Mouse (Mus musculus) layer of hippocampus, postnatal 10 days (tissue): ENCODE results near the gene Mctp2. TPM values are rescaled to one million over a fixed set of nuclear protein-coding genes. Genes with fewer than 3 reads are reported as not detected.

Experiments
- DNase-seq, 2 experiments: peaks; one replicate each; pipeline ENCODE4 v3.0.0; 2021; ENCODE audit warnings: low spot score in 2 of 2
- total RNA-seq, 2 experiments: library from RNA; stranded (reverse); gene quantifications; 2 replicates each; pipeline ENCODE4 v1.2.3; 2021

Gene Mctp2
- total RNA-seq, 2 experiments from 2014 or later: 1.4 to 2.0 TPM

DNA sequence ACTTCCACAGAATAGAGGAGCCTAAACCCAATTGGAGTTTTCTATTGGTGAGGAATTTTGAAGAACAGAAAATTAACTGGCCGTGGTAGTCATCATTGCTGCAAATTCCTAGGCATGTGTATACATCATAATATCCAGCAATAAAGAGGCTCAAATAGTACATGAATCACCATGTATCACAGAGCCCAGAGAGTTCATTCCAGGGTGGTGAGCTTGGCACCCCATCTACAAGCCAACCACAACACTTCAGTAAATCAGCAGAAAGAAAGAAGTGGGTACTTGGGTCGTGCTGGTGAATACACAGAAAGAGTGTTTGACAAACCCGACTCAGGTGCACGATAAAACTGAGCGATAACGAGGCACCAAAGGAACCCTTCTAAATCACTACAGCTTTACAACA is 207.8 kb downstream of the Mctp2 start:
- DNase-seq: no peak

DNA sequence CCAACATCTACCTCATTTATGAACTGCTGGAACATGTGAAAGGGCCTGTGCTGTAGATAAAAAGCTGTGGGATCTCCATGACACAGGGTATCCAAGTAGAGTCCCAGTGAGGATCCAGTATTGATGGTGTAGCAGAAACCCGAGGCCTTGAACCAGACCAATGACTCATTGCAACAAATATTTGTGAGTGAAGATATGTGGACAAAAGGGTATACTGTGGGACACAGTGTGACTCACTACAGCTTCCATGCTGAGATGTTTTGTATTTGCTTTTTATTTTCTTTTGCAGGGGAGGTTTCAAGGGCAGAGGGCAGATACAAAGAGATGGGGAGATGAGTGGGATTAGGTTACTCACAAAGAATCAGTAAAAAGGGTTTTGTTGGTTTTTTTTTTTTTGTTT is 209.4 kb downstream of the Mctp2 start:
- DNase-seq: no peak

DNA sequence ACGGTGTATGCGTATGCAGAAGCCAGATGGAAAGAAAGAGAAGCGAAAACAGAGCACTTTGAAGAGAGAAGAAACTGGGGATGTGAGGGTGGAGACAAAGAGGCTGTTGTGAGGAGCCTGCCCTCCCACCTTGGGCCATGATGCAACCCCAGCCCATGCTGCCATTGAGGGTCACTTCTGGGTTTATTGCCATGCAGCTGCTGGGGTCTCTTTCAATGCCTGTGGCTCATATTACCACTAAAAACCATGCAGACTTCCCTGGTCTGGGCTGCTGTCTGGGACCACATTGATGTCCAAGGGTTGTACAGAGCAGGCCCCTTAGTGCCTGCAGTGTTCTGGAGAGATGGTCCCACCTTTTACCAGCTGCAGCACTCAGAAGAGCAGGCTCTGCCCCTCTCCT is 210.0 kb downstream of the Mctp2 start:
- no peak for DNase-seq

DNA sequence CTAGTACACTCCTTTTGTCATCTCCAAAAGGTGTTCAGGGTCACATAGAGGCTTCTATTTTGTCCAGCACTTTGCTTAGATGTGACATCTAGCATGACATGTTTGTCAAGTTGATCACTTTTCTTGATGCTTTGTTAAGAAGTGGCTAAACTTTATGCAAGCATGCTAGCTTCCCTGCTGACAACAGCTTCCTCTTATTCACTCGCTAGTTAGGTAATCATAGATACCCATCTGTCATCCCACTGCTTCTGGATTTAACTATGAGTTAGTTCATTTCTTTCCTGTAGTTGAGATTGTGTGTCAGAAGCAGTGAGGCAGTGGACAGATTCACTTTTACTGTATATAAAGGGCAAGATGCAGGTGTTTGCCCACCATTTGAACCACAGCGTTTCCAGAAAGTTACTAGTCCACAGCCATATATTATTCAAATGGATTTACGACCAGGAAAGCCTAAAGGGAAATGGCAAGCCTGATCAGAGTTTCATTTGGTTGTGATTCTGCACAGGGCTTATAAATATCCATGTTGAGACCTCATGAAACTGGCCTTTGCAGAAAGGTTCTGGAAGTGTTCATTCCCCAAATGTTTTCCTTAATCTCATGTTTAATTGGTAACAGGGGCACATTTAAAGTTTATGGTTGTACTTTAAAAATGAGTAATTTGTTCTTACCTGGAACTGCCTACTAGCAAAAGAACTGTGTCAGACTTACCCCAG is 216.8 kb downstream of the Mctp2 start:
- DNase-seq: no peak

DNA sequence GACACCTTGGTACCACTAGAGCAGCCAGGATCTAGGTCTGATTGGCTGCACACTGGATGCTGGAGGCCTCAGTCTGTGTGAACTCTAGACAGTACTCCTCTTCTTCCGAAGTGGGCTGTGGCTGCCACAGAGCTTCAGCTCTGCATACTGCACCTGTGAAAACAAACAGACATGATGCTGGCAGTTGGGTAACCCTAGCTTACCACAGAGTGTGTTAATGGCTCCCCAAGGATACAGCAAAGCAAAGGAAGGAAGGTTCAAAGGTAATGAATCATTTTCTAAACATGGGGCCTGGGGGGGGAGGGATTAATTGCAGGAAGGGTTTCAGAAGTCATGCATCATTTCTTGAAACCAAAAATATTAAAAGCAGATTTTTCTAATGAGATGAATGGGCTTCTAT is 225.7 kb downstream of the Mctp2 start:
- no peak for DNase-seq

DNA sequence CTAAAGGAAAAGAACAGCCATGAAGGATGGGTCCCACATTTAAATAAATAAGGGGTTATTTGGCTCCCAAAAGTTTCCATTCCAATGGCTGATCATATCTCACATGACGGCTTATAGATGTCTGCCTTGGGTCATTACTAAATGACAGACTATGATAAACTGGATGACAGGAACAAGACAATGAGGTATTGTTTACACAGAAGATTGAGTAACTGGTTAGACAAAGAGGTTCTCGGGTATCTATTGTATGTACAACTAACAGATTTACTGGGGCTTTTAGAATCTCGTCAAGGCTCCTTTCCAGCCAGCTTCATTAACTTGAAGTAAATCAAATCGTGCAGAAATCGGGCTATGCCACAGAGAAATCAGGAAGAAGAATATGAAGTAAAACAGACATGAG is 227.5 kb downstream of the Mctp2 start:
- no peak for DNase-seq

DNA sequence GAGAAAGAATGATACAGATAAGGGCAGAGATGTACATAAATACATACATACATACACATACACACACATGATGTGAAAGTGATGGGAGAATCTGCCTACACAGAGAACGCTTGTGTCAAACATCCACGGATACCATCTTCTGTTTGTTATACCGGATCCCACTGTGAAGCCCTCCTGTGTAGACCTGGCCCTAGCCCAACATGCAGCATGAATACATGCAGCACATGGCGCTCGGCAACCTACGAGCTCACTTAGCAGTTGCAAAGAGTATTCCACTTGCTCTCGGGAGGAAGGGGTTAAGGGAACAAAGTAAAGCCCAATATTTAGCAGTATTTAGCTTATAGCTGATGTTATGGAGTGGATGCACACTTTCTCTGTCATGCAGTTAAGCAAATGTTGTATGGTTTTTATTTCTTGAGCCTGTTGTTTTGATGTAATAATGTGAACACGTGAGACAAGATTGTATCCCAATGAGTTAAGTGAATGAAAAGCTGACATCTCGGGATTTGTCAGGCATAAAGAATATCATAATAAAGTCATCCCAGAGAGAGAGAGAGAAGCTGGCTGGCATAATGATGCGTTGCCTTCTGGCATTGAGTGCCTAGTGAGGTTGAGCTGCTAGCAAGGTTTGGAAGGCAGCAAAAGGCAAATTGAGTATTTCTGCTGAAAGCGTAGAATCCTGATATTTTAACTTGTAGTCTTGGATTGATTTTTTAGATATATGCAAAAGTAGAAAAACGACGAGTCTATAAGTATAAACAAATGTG is 234.8 kb downstream of the Mctp2 start:
- no peak for DNase-seq

DNA sequence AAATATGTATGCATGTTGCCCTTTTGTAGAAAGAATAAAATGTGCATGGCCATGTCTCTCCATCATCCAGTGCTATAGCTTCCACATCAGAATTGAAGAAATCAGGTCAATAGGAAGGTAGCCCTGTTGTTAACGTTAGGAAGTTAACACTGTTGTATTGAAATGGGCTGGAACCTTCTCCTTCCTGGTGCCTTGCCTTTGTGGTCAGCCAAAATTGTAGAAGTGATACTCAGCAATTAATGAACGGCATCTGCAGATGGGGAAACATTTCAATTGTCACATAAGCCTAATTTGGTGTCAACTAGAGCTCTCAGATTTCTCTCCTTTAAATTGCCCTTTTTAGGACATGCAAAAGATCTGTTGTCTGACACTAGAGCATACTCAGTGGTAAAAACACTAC is 238.0 kb downstream of the Mctp2 start:
- no peak for DNase-seq

DNA sequence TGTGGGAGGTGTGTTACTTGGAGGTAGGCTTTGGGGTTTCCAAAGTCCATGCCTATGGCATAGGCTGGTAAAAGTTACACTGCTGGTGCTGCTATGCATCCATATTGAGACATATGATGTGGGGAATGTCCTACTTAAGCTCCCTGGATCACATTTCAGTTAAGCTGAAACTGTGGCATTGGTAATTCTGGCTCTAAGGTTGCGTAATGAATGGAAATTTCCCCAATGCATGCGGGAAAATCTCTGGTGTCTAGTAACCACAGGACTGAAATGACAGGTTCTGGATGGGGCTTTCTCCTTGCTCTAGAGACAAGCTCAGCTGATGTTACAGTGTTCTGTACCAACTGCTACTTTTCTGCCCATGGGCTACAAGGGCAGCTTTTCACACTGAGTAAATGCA is 240.1 kb downstream of the Mctp2 start:
- no peak for DNase-seq

DNA sequence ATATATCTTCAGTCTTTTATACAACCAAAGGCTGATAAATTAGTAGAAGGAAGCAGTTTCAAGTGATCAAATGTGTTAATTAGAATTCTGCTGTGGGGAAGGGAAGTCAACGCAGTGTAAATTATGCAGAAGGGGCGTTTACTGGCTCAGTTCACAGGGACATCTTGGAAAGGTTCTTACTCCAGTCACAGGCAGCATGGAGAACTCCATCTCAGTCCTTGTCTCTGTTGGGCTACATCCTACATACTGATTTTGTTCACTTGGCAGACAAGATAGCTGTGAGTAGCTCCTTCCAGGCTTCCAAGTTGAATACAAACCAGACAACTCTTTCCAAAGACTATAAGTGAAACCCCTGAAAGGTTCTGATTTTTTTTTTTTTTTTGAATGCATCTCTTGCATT is 254.6 kb downstream of the Mctp2 start:
- no peak for DNase-seq

DNA sequence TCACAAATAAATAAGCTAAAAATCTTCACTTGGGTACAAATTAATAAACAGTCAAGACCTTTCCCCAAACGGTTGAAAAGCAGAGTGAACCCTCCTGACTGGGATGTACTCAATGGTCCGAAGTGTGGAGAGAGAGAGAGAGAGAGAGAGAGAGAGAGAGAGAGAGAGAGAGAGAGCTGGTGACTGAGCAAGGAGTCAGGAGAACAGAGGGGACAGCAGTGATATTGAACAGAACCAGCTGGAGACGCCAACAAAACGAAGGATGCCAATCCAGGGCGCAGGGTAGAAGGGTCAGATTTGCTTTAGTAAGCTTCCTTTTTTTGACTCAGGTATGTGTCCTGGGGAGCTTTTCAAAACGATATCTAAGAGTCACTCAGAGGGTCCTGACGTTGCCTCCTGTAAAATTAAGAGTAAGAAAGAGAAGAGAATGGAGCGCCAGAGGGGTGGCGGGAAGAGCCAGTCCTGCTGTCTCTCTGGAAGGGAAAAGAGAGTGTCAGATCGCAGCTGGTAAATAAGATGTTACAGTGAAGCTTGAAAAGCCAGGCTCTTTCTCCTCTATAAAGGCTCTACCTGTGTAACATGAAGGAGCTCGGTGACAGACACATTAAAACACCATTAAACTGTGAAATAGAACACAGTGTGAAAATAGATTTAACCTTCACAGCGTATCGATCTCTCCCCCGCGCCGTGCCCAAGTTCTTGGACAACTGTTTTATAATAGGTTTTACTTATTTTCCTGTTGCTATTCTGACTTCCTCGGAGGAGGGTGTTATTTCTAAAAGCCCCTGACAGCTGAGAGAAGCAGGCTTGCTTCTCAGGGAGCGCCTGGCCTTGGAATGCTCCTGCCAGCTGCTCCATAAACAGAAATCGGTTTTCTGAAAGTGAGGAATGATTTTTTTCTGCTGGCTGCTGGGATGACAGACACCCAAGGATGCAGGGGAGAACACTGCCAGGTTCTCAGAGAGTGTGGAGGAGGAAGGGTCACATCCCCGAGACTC is 258.5 kb downstream of the Mctp2 start:
- DNase-seq: no peak
